ENCODE assay signal across 11 mouse cellular contexts in the genomic region with DNA sequence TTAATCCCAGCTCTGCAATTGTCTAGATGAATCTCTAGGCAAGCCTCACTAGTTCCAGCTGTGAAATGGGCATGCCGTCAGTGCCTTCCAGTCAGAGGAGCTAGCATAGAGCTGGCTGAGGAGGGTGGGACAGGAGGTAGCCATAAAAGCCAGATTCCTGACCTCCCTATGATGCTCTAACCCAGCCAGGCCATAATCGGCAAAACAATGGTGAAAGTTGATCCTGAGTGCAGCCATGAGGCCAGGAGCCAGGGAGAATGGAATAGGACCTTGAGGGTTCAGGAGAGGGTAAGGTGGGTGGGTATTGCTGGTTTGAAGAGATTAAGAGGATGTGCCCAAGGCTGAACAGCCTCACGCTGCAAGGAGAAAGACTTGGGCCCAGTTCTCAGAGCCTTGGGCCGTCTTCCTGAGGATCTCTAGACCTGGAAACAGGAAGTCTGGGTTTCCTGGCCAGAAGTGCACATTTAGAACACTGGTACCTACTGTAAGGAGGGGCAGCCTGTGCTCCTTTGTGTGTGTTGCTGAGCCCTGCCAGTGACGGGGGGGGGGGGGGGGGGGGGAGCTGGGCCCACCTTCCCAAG. TPM values are rescaled to one million over a fixed set of nuclear protein-coding genes. Genes with fewer than 3 reads are reported as not detected.
DNase-seq lines count a peak whose midpoint lies in the region; ATAC-seq lines count a peak whose summit lies in the region.
"Had no signal": no experiment of that assay in that cellular context is flagged by ENCODE, and none has a peak within 500 bp of the region (broad histone marks: within the 10 kb centered on the region; RNA-seq: fewer than 3 reads in every experiment).

No protein-coding gene starts in this region.

- ATAC-seq in heart, embryonic 16.5 days (replicated peaks; ENCODE audit: extremely low read depth, insufficient read depth, low FRiP score), result no peak
- ATAC-seq in lung, embryonic 16.5 days (ENCODE audit: low read depth), result peak; percentile 7; the same call in 1 of the 2 replicates
- no peak for ATAC-seq in intestine, embryonic 16.5 days
- ATAC-seq in stomach, embryonic 15.5 days (ENCODE audit: insufficient read depth, low FRiP score, low read depth), result no peak

- DNase-seq in heart, postnatal 4 days, result no peak
- no peak for DNase-seq in lung, postnatal 10 days
- DNase-seq in cerebellum, adult 11 months, result no peak
- no peak for DNase-seq in urinary bladder, postnatal 4 days (ENCODE audit: low spot score in 2 of 2)
- DNase-seq: cerebellum, postnatal 36 days had no signal

- H3K27ac ChIP-seq in heart, embryonic 16.5 days (ENCODE audit: low read length), result peak overlapping the region; percentile 74
- H3K27ac ChIP-seq in lung, embryonic 16.5 days (ENCODE audit: low read length), result peak overlapping the region; percentile 81
- H3K27ac ChIP-seq in intestine, embryonic 16.5 days (ENCODE audit: low read length), result 0 out of 2 replicates have a peak overlapping the region, but pooled peaks have one; percentile 33
- H3K27ac ChIP-seq in stomach, embryonic 15.5 days, result peak overlapping the region; percentile 70

- H3K9me3 ChIP-seq in heart, embryonic 16.5 days (replicated peaks; ENCODE audit: control insufficient read depth, low read length), result no peaks in the 10 kb centered on the region
- H3K9me3 ChIP-seq in lung, embryonic 16.5 days (ENCODE audit: control insufficient read depth, low read length), result no peaks in the 10 kb centered on the region
- H3K9me3 ChIP-seq in intestine, embryonic 16.5 days (ENCODE audit: control insufficient read depth, low read length), result no peaks in the 10 kb centered on the region
- no peaks in the 10 kb centered on the region for H3K9me3 ChIP-seq in stomach, embryonic 15.5 days

- H3K4me3 ChIP-seq in heart, embryonic 16.5 days (ENCODE audit: low read length), result no peak overlapping the region
- no peak overlapping the region for H3K4me3 ChIP-seq in lung, embryonic 16.5 days (ENCODE audit: low read length)
- H3K4me3 ChIP-seq in intestine, embryonic 16.5 days (ENCODE audit: low read length), result no peak overlapping the region
- H3K4me3 ChIP-seq in stomach, embryonic 15.5 days (replicated peaks), result no peak overlapping the region
- H3K4me3 ChIP-seq: erythroblast, embryonic 14.5 days had no signal

- H3K9ac ChIP-seq in heart, embryonic 16.5 days (ENCODE audit: low read length), result no peak overlapping the region
- no peak overlapping the region for H3K9ac ChIP-seq in lung, embryonic 16.5 days (ENCODE audit: low read length)
- no peak overlapping the region for H3K9ac ChIP-seq in intestine, embryonic 16.5 days (ENCODE audit: low read depth, low read length)
- no peak overlapping the region for H3K9ac ChIP-seq in stomach, embryonic 15.5 days

- no peaks in the 10 kb centered on the region for H3K36me3 ChIP-seq in heart, embryonic 16.5 days (ENCODE audit: control insufficient read depth, insufficient read depth)
- H3K36me3 ChIP-seq in lung, embryonic 16.5 days (ENCODE audit: control insufficient read depth, insufficient read depth, low read length), result no peaks in the 10 kb centered on the region
- H3K36me3 ChIP-seq in intestine, embryonic 16.5 days (ENCODE audit: control insufficient read depth, insufficient read depth, low read length), result no peaks in the 10 kb centered on the region
- no peaks in the 10 kb centered on the region for H3K36me3 ChIP-seq in stomach, embryonic 15.5 days

- 74% methylated on average over 4 of the region's 5 CpGs for WGBS in heart, embryonic 16.5 days
- WGBS in lung, embryonic 16.5 days, result 61% methylated on average over 4 of the region's 5 CpGs
- 60% methylated on average over 5 of the region's 5 CpGs for WGBS in intestine, embryonic 16.5 days
- WGBS in stomach, embryonic 15.5 days, result 59% methylated on average over 5 of the region's 5 CpGs

- peaks cover 45% of the 10 kb centered on the region for H3K4me1 ChIP-seq in heart, embryonic 16.5 days (ENCODE audit: control insufficient read depth, insufficient read depth, low read length)
- peaks cover 26% of the 10 kb centered on the region for H3K4me1 ChIP-seq in lung, embryonic 16.5 days (replicated peaks; ENCODE audit: control insufficient read depth, insufficient read depth, low read length)
- peaks cover 56% of the 10 kb centered on the region for H3K4me1 ChIP-seq in intestine, embryonic 16.5 days (ENCODE audit: control insufficient read depth, insufficient read depth, low read length)
- H3K4me1 ChIP-seq in stomach, embryonic 15.5 days, result peaks cover 39% of the 10 kb centered on the region

- peaks cover 36% of the 10 kb centered on the region for H3K27me3 ChIP-seq in heart, embryonic 16.5 days (ENCODE audit: control insufficient read depth, insufficient read depth, low read length)
- H3K27me3 ChIP-seq in lung, embryonic 16.5 days (ENCODE audit: control insufficient read depth, insufficient read depth, low read depth, low read length), result peaks cover 27% of the 10 kb centered on the region
- H3K27me3 ChIP-seq in intestine, embryonic 16.5 days (replicated peaks; ENCODE audit: control insufficient read depth, insufficient read depth, low read length), result peaks cover 34% of the 10 kb centered on the region
- H3K27me3 ChIP-seq in stomach, embryonic 15.5 days (replicated peaks), result peaks cover 24% of the 10 kb centered on the region

- no peak overlapping the region for H3K4me2 ChIP-seq in heart, embryonic 16.5 days (ENCODE audit: low read depth, low read length)
- H3K4me2 ChIP-seq in lung, embryonic 16.5 days (ENCODE audit: low read depth, low read length), result no peak overlapping the region
- H3K4me2 ChIP-seq in intestine, embryonic 16.5 days (ENCODE audit: low read depth, low read length), result no peak overlapping the region
- no peak overlapping the region for H3K4me2 ChIP-seq in stomach, embryonic 15.5 days

RNA-seq across cellular contexts. Expression of a gene that starts 9.4 kb away (rescaled TPM):
- polyA plus RNA-seq in heart, embryonic 16.5 days (2015; fragmentation: Nextera tagmentation; extraction: Ambion mirVana), result 3.2 and 4.8 TPM in 2 replicates
- total RNA-seq in heart, postnatal 4 days (2021), result 10 to 100 TPM; 19.1 to 23.3 TPM
- polyA plus RNA-seq in lung, embryonic 16.5 days (2015; fragmentation: Nextera tagmentation; extraction: Ambion mirVana), result 4.0 and 6.9 TPM in 2 replicates
- 2.7 and 3.5 TPM in 2 replicates for polyA plus RNA-seq in intestine, embryonic 16.5 days (2015; fragmentation: Nextera tagmentation; extraction: Ambion mirVana)
- polyA plus RNA-seq in stomach, embryonic 15.5 days (2015; fragmentation: Nextera tagmentation; extraction: Ambion mirVana), result 8.5 and 13.5 TPM in 2 replicates

RNA-seq across cellular contexts. Expression of a gene that starts 16.0 kb away (rescaled TPM):
- 13.3 and 14.9 TPM in 2 replicates for polyA plus RNA-seq in heart, embryonic 16.5 days (2015; fragmentation: Nextera tagmentation; extraction: Ambion mirVana)
- 1 to 10 TPM; 7.3 to 8.7 TPM for total RNA-seq in heart, postnatal 4 days (2021)
- polyA plus RNA-seq in lung, embryonic 16.5 days (2015; fragmentation: Nextera tagmentation; extraction: Ambion mirVana), result 13.0 and 14.5 TPM in 2 replicates
- 20.4 and 29.1 TPM in 2 replicates for polyA plus RNA-seq in intestine, embryonic 16.5 days (2015; fragmentation: Nextera tagmentation; extraction: Ambion mirVana)
- polyA plus RNA-seq in stomach, embryonic 15.5 days (2015; fragmentation: Nextera tagmentation; extraction: Ambion mirVana), result 8.5 and 8.7 TPM in 2 replicates

RNA-seq across cellular contexts. Expression of a gene that starts 26.2 kb away (rescaled TPM):
- 1.3 and 1.4 TPM in 2 replicates for polyA plus RNA-seq in heart, embryonic 16.5 days (2015; fragmentation: Nextera tagmentation; extraction: Ambion mirVana)
- total RNA-seq in heart, postnatal 4 days (2021), result not detected
- 0.79 and 0.80 TPM in 2 replicates for polyA plus RNA-seq in lung, embryonic 16.5 days (2015; fragmentation: Nextera tagmentation; extraction: Ambion mirVana)
- 1.2 TPM in 2 replicates for polyA plus RNA-seq in intestine, embryonic 16.5 days (2015; fragmentation: Nextera tagmentation; extraction: Ambion mirVana)
- polyA plus RNA-seq in stomach, embryonic 15.5 days (2015; fragmentation: Nextera tagmentation; extraction: Ambion mirVana), result 1.4 and 1.7 TPM in 2 replicates
- total RNA-seq: hematopoietic stem cell, adult 5-6 weeks had no signal
- polyA plus RNA-seq: erythroblast, embryonic 14.5 days had no signal

RNA-seq across cellular contexts. Expression of a gene that starts 52.8 kb away (rescaled TPM):
- 2.6 and 6.1 TPM in 2 replicates for polyA plus RNA-seq in heart, embryonic 16.5 days (2015; fragmentation: Nextera tagmentation; extraction: Ambion mirVana)
- 1 to 10 TPM in 1 of 2 experiments, under 1 TPM in 1; 0.88 to 1.6 TPM for total RNA-seq in heart, postnatal 4 days (2021)
- polyA plus RNA-seq in lung, embryonic 16.5 days (2015; fragmentation: Nextera tagmentation; extraction: Ambion mirVana), result 3.9 and 5.4 TPM in 2 replicates
- 11.7 and 12.2 TPM in 2 replicates for polyA plus RNA-seq in intestine, embryonic 16.5 days (2015; fragmentation: Nextera tagmentation; extraction: Ambion mirVana)
- polyA plus RNA-seq in stomach, embryonic 15.5 days (2015; fragmentation: Nextera tagmentation; extraction: Ambion mirVana), result 25.4 and 30.3 TPM in 2 replicates
- total RNA-seq: hematopoietic stem cell, adult 5-6 weeks had no signal
- polyA plus RNA-seq: erythroblast, embryonic 14.5 days had no signal

RNA-seq across cellular contexts. Expression of a gene that starts 55.3 kb away (rescaled TPM):
- 19.6 and 27.3 TPM in 2 replicates for polyA plus RNA-seq in heart, embryonic 16.5 days (2015; fragmentation: Nextera tagmentation; extraction: Ambion mirVana)
- 100 to 1,000 TPM; 112 to 116 TPM for total RNA-seq in heart, postnatal 4 days (2021)
- polyA plus RNA-seq in lung, embryonic 16.5 days (2015; fragmentation: Nextera tagmentation; extraction: Ambion mirVana), result 34.4 and 36.1 TPM in 2 replicates
- polyA plus RNA-seq in intestine, embryonic 16.5 days (2015; fragmentation: Nextera tagmentation; extraction: Ambion mirVana), result 30.1 and 32.5 TPM in 2 replicates
- polyA plus RNA-seq in stomach, embryonic 15.5 days (2015; fragmentation: Nextera tagmentation; extraction: Ambion mirVana), result 32.5 and 34.2 TPM in 2 replicates
